Mouse (Mus musculus): ENCODE measurements around the gene Chst3. TPM values are rescaled to one million over a fixed set of nuclear protein-coding genes. Genes with fewer than 3 reads are reported as not detected.
"Not testable (repeated sequence)": the region's sequence is repeated elsewhere in the genome, so short reads cannot be mapped to it uniquely, and the experiment has no call there.

The Chst3 gene
- polyA plus RNA-seq, 1 experiment from 2014 or later = 3.2 TPM

DNA sequence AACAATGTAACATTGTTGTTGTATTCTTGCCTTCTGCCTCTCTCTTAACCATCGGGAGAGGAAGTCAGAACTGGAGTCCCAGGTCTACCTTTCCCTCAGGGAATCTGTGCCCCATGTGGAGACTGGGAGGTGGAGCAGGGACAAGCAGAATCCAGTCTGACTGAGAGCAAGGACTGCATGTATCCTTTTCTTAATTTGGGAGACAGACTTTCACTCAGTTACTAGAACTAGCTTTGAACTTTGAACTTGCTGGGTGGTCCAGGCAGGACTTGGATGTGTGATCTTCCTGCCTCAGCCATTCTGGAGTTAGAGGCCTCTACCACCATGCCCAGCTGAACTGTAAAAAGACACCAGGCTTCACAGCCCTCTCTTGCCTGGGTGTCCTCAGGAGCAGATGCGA lies 5.5 kb upstream of the Chst3 start:
- Histone ChIP-seq H3K4me2 (ENCODE audit: low read depth, low read length, severe bottlenecking) (no peak overlapping the region), H3K27ac (ENCODE audit: low read depth, low read length) (no peak overlapping the region), H3K36me3 (ENCODE audit: control insufficient read depth, insufficient read depth, low read length) (no peaks in the 10 kb centered on the region), H3K4me3 (ENCODE audit: low read depth, low read length) (no peak overlapping the region), H3K9ac (ENCODE audit: low read length) (no peak overlapping the region), H3K27me3 (ENCODE audit: control insufficient read depth, insufficient read depth, low read length) (no peaks in the 10 kb centered on the region), H3K4me1 (replicated peaks; ENCODE audit: control insufficient read depth, insufficient read depth, low read length) (peaks cover 3% of the 10 kb centered on the region; the same call in 1 of the 2 replicates), H3K9me3 (ENCODE audit: control insufficient read depth, low read length) (no peaks in the 10 kb centered on the region)
- ATAC-seq (replicated peaks; ENCODE audit: low FRiP score) (no peak), DNase-seq (ENCODE audit: low spot score) (no peak)
- WGBS = 79% methylated on average over 2 of the region's 2 CpGs

GRCm38 (mm10) chr10:60221571-60222259 lies 2.7 kb upstream of the Chst3 start:
- WGBS = 95% methylated on average over 5 of the region's 5 CpGs
- peaks cover 12% of the 10 kb centered on the region; the same call in 1 of the 2 replicates for H3K4me1 ChIP-seq (replicated peaks; ENCODE audit: control insufficient read depth, insufficient read depth, low read length)
- not testable (repeated sequence) for H3K9me3 ChIP-seq (ENCODE audit: control insufficient read depth, low read length); H3K27ac ChIP-seq (ENCODE audit: low read depth, low read length); DNase-seq (ENCODE audit: low spot score); H3K9ac ChIP-seq (ENCODE audit: low read length); H3K4me2 ChIP-seq (ENCODE audit: low read depth, low read length, severe bottlenecking); H3K4me3 ChIP-seq (ENCODE audit: low read depth, low read length); H3K27me3 ChIP-seq (ENCODE audit: control insufficient read depth, insufficient read depth, low read length); H3K36me3 ChIP-seq (ENCODE audit: control insufficient read depth, insufficient read depth, low read length); ATAC-seq (replicated peaks; ENCODE audit: low FRiP score)

DNA sequence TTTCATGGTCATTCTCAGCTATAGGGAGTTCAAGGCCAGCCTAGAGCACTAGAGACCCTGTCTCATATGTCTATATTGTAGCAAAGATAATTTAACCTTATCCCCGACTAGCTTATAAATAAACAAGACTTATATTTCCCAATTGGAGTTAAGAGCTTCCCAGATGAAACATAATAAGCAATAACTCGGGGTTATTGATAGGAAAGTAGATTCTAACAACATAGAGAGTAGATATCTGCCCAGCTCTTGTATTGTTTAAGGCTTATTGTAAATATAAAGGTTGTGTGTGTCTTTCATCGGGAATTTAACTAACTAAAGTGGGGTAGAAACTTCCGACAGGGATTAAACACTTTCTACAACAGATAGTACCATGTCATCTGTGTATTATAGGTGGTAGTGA lies 1.5 kb upstream of the Chst3 start:
- ATAC-seq (replicated peaks; ENCODE audit: low FRiP score) (no peak), DNase-seq (ENCODE audit: low spot score) (no peak)
- Histone ChIP-seq H3K9me3 (ENCODE audit: control insufficient read depth, low read length) (no peaks in the 10 kb centered on the region), H3K36me3 (ENCODE audit: control insufficient read depth, insufficient read depth, low read length) (no peaks in the 10 kb centered on the region), H3K4me1 (replicated peaks; ENCODE audit: control insufficient read depth, insufficient read depth, low read length) (peaks cover 12% of the 10 kb centered on the region; the same call in 1 of the 2 replicates), H3K4me2 (ENCODE audit: low read depth, low read length, severe bottlenecking) (no peak overlapping the region), H3K9ac (ENCODE audit: low read length) (no peak overlapping the region), H3K27me3 (ENCODE audit: control insufficient read depth, insufficient read depth, low read length) (no peaks in the 10 kb centered on the region), H3K27ac (ENCODE audit: low read depth, low read length) (no peak overlapping the region), H3K4me3 (ENCODE audit: low read depth, low read length) (no peak overlapping the region)
- WGBS = 91% methylated on average over 4 of the region's 4 CpGs

DNA sequence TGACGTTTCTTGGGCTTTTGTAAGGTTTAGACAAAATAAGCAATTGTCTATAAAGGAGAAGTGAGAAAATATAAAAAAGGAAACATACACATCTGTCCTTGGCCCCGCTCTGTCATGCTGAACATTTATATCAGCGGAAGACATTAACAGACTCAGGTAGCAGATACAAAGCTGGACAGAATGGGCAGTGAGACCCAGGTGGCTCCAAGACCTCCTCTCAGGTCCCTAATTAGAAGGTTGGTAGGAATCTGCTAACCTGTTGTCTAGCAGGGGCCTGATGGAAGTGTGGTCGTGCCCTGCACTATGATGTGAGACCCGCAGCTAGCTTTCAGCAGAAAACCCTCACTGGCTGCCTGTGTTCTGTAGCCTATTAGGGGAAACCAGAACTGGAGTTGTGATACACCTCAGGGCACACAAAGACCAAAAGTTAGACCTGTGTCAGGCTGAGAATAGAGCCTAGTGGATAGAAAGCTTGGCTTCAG lies 1.0 kb upstream of the Chst3 start:
- peaks cover 12% of the 10 kb centered on the region; the same call in 1 of the 2 replicates for H3K4me1 ChIP-seq (replicated peaks; ENCODE audit: control insufficient read depth, insufficient read depth, low read length)
- ATAC-seq (replicated peaks; ENCODE audit: low FRiP score) (no peak), DNase-seq (ENCODE audit: low spot score) (no peak)
- H3K4me3 ChIP-seq (ENCODE audit: low read depth, low read length) = no peak overlapping the region
- no peak overlapping the region for H3K9ac ChIP-seq (ENCODE audit: low read length)
- no peaks in the 10 kb centered on the region for H3K9me3 ChIP-seq (ENCODE audit: control insufficient read depth, low read length)
- 72% methylated on average over 5 of the region's 5 CpGs for WGBS
- no peak overlapping the region for H3K27ac ChIP-seq (ENCODE audit: low read depth, low read length)
- no peaks in the 10 kb centered on the region for H3K36me3 ChIP-seq (ENCODE audit: control insufficient read depth, insufficient read depth, low read length)
- H3K27me3 ChIP-seq (ENCODE audit: control insufficient read depth, insufficient read depth, low read length) = no peaks in the 10 kb centered on the region
- no peak overlapping the region for H3K4me2 ChIP-seq (ENCODE audit: low read depth, low read length, severe bottlenecking)

DNA sequence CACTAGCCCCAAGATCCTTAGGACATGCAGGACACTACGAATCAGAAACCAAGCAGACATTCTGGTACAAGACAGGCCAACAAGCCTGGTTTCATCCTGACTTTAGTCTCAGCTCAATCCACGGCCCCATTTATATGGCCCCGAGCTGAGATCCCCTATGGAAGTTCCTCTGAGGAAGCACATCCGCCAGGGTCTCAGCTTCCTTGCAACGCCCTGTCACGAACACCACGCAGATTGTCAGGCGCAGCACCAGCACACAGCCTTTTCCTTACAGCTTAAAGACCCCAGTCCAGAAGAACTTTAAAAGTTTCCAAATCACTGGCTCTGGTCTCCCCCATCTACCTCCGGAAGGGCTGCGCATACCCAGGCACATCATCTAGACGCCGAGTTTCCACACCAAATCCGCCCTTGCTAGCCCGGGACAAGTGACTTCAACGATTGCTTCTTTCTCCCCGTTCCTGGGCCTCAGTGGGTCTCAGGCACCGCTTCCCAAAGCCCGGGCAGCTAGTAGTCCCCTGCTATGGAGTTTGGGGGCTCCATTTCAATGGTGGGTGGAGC lies 948 bp downstream of the Chst3 start:
- peaks cover 14% of the 10 kb centered on the region; the same call in 1 of the 2 replicates for H3K4me1 ChIP-seq (replicated peaks; ENCODE audit: control insufficient read depth, insufficient read depth, low read length)
- no peaks in the 10 kb centered on the region for H3K9me3 ChIP-seq (ENCODE audit: control insufficient read depth, low read length)
- peak overlapping the region; percentile 63 for H3K4me3 ChIP-seq (ENCODE audit: low read depth, low read length)
- ATAC-seq (replicated peaks; ENCODE audit: low FRiP score) (no peak), DNase-seq (ENCODE audit: low spot score) (no peak)
- peak overlapping the region; percentile 86 for H3K9ac ChIP-seq (ENCODE audit: low read length)
- H3K27ac ChIP-seq (ENCODE audit: low read depth, low read length) = no peak overlapping the region
- peak overlapping the region; percentile 88 for H3K4me2 ChIP-seq (ENCODE audit: low read depth, low read length, severe bottlenecking)
- H3K27me3 ChIP-seq (ENCODE audit: control insufficient read depth, insufficient read depth, low read length) = no peaks in the 10 kb centered on the region
- WGBS = 3% methylated on average over 18 of the region's 18 CpGs
- H3K36me3 ChIP-seq (ENCODE audit: control insufficient read depth, insufficient read depth, low read length) = no peaks in the 10 kb centered on the region

DNA sequence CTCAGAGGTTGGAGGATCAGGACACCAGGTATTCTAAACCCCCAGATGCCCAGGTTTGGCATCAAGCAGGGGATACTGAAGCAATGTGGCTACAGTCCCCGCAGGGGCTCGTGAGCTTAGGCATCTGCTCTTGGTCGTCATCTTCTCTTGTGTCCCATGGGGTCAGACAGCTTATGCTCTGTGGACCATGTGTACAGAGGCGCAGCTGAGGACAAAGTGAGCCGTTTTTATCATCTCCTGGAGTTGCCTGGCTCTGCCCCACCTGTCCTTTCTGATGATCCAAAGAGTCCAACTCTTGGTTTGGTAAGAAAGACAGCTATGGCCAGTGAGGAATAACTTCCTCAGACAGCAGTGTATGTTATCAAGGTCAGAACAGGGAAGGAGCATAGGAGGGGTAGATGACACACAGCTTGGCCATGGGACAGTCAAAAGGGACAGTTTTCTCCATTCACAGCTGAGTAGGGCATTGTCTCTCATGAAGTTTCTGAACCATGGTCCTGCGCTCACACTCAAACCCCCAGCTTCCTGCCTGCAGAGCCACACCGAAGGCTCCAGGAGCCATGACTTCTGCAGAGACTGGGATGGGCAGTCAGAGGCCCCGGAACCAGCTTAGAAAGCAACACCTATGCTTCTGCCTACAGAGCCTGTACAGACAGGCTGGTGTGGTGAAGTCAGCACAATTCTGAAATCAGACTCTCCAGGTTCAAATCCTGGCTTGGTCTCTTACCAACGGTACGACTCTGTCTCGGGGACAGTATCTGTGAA lies 2.5 kb downstream of the Chst3 start:
- no peaks in the 10 kb centered on the region for H3K36me3 ChIP-seq (ENCODE audit: control insufficient read depth, insufficient read depth, low read length)
- WGBS = 91% methylated on average over 11 of the region's 11 CpGs
- no peaks in the 10 kb centered on the region for H3K9me3 ChIP-seq (ENCODE audit: control insufficient read depth, low read length)
- H3K27ac ChIP-seq (ENCODE audit: low read depth, low read length) = no peak overlapping the region
- H3K4me2 ChIP-seq (ENCODE audit: low read depth, low read length, severe bottlenecking) = no peak overlapping the region
- ATAC-seq (replicated peaks; ENCODE audit: low FRiP score) = no peak
- peaks cover 18% of the 10 kb centered on the region; the same call in 1 of the 2 replicates for H3K4me1 ChIP-seq (replicated peaks; ENCODE audit: control insufficient read depth, insufficient read depth, low read length)
- no peak for DNase-seq (ENCODE audit: low spot score)
- no peak overlapping the region for H3K9ac ChIP-seq (ENCODE audit: low read length)
- H3K4me3 ChIP-seq (ENCODE audit: low read depth, low read length) = no peak overlapping the region
- H3K27me3 ChIP-seq (ENCODE audit: control insufficient read depth, insufficient read depth, low read length) = no peaks in the 10 kb centered on the region

- no peak overlapping the region for H3K4me2 ChIP-seq (ENCODE audit: low read depth, low read length, severe bottlenecking)
- H3K9me3 ChIP-seq (ENCODE audit: control insufficient read depth, low read length) = no peaks in the 10 kb centered on the region
- WGBS = 68% methylated on average over 14 of the region's 14 CpGs
- H3K4me1 ChIP-seq (replicated peaks; ENCODE audit: control insufficient read depth, insufficient read depth, low read length) = peaks cover 18% of the 10 kb centered on the region; the same call in 1 of the 2 replicates
- H3K9ac ChIP-seq (ENCODE audit: low read length) = no peak overlapping the region
- H3K36me3 ChIP-seq (ENCODE audit: control insufficient read depth, insufficient read depth, low read length) = no peaks in the 10 kb centered on the region
- no peak for ATAC-seq (replicated peaks; ENCODE audit: low FRiP score)
- no peak overlapping the region for H3K27ac ChIP-seq (ENCODE audit: low read depth, low read length)
- no peak overlapping the region for H3K4me3 ChIP-seq (ENCODE audit: low read depth, low read length)
- DNase-seq (ENCODE audit: low spot score) = no peak
- no peaks in the 10 kb centered on the region for H3K27me3 ChIP-seq (ENCODE audit: control insufficient read depth, insufficient read depth, low read length)
Measured at GRCm38 (mm10) chr10:60215077-60215960, 3.7 kb downstream of the Chst3 start.

All from forebrain, embryonic 11.5 days (tissue).